Mouse (Mus musculus) kidney, adult 10 weeks (tissue): ENCODE data around the gene Tifab. TPM values are rescaled to one million over a fixed set of nuclear protein-coding genes. Genes with fewer than 3 reads are reported as not detected.

Experiments
- polyA plus RNA-seq: library from polyadenylated mRNA; stranded (reverse); fragments of 350-450 nt; fragmentation: Illumina TruSeq; extraction: RNeasy Lipid Tissue Mini Kit (QIAGEN cat#74804); gene quantifications from one replicate; pipeline ENCODE4 v1.2.3, GENCODE M21; 2014; ENCODE audit warnings: low read depth, low replicate concordance

Gene Tifab
- 0.44 TPM for polyA plus RNA-seq

GRCm38 (mm10) chr13:56178416-56179035, at the start of gene Tifab:
TSS of gene Tifab (minus strand) at chr13:56178885.

DNA sequence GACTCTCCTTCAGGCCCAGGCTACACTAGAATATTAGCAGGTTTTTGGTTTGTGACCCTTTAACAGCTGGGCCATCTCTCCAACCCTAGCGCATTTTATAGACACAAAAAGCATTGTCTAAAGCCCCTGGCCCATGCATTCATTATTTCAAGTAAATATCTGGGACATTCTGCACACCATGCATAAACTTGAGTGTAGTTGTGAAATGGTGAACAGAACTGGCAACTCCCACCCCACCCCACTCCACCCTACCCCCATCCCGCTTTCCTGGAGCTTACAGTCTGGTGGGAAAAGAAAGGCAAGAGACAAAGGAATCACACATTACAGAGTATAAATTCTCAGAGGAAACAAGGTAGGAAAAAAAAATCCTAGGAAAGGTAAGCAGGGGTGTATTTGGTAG, 42.5 kb downstream of the Tifab start, which contains the start of gene H2afy:
Gene H2afy (minus strand): TSS at position 162 of the 400 bp plus-strand sequence.

Other genes starting within 250 kb of the Tifab start
- 21.6 TPM for gene H2afy, start 42.5 kb downstream of the Tifab start, polyA plus RNA-seq
- not detected for gene Neurog1, start 73.3 kb upstream of the Tifab start, polyA plus RNA-seq
- gene Cxcl14, start 117.7 kb upstream of the Tifab start, polyA plus RNA-seq, result 18.8 TPM
- gene Gm3045, start 247.7 kb upstream of the Tifab start, polyA plus RNA-seq, result not detected